Mouse (Mus musculus) E14TG2a.4 (cell line): ENCODE measurements around the gene Hdgfl2.

ENCODE experiments used
- CTCF ChIP-seq: conservative IDR thresholded peaks from 2 replicates; pipeline ENCODE4 v1.5.1; 2014; ENCODE audit warnings: low read length
- NANOG ChIP-seq: IDR thresholded peaks from 2 replicates; pipeline ENCODE4 v1.6.1; 2014; ENCODE audit warnings: borderline replicate concordance, low read length, mixed read lengths
- POU5F1 ChIP-seq: IDR thresholded peaks from 2 replicates; pipeline ENCODE4 v1.6.1; 2014; ENCODE audit warnings: low read length, borderline replicate concordance

DNA sequence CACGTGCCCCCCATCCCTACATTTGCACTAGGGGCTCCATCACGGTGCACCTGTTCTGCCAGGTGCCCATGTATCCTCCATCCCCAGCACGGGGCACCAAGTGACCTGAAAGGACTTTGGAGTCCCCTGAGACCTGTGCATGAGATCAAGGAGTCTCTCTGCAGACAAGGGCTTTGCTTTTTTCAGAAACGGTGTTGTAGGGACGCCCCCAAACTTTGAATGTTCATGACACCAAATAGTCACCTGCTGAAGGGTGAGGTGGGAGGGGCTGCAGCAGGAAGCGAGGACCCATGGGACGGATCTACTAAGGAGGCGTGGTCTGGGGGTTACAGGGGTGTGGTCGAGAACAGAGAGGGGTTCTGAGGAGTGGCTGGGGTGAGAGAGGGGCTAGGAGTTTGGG, 68.8 kb downstream of the Hdgfl2 start:
- TF ChIP-seq CTCF (no peak), POU5F1 (no peak), NANOG (no peak)
